Mouse (Mus musculus): ENCODE data around the gene Srgap3. TPM values are rescaled to one million over a fixed set of nuclear protein-coding genes. Genes with fewer than 3 reads are reported as not detected.

Srgap3 gene
- polyA plus RNA-seq, 1 experiment from 2014 or later: 6.5 TPM

DNA sequence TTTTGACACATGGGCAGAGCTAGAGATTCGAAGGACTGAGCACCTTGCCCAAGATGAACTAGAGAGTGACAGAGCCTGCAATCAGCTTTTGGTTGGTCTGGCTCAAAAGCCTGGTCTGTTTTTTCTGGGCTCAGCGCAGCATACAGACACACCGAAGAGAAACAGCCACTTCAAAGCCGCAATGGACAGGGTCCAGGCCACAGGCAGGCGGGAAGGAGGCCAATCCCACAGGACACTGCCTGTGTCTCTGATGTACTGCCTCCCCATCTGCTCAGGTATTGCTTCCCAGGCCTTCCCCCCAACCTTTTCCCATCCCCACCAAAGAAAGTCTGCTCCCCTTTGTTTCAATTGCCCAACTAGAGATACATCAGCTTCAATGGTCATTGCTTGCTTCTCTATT, 148.7 kb downstream of the Srgap3 start:
- Histone ChIP-seq H3K4me3 (no peak overlapping the region), H3K4me1 (no peaks in the 10 kb centered on the region), H3K36me3 (no peaks in the 10 kb centered on the region), H3K9me3 (no peaks in the 10 kb centered on the region), H3K27me3 (no peaks in the 10 kb centered on the region), H3K27ac (no peak overlapping the region), H3K9ac (no peak overlapping the region), H3K4me2 (no peak overlapping the region)
- ATAC-seq (ENCODE audit: insufficient number of reproducible peaks, insufficient read depth, low FRiP score, low TSS enrichment, low read depth): no peak
- 82% methylated on average over 5 of the region's 5 CpGs for WGBS

DNA sequence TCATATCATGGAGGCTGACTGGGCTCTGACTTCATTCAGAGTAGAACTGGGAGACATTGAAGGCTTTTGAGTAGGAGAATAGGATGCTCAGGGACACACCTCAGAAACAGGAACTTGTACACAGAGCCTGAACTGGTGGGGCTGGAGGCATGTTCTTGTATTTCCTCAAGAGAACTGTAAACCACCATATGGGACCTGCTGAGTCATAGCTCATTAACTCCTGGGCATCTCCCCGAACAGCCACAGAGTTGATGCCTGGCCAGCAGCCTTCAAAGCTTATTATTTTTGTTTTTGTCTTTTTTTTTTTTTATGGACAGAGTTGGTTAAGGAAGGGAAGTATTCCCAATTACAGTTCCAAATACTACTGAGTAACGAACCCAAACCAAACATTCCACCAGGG, 150.5 kb downstream of the Srgap3 start:
- 90% methylated on average over 2 of the region's 2 CpGs for WGBS
- Histone ChIP-seq H3K9ac (no peak overlapping the region), H3K27me3 (no peaks in the 10 kb centered on the region), H3K27ac (no peak overlapping the region), H3K4me2 (no peak overlapping the region), H3K36me3 (no peaks in the 10 kb centered on the region), H3K4me3 (no peak overlapping the region), H3K4me1 (no peaks in the 10 kb centered on the region), H3K9me3 (no peaks in the 10 kb centered on the region)
- ATAC-seq (ENCODE audit: insufficient number of reproducible peaks, insufficient read depth, low FRiP score, low TSS enrichment, low read depth): no peak

DNA sequence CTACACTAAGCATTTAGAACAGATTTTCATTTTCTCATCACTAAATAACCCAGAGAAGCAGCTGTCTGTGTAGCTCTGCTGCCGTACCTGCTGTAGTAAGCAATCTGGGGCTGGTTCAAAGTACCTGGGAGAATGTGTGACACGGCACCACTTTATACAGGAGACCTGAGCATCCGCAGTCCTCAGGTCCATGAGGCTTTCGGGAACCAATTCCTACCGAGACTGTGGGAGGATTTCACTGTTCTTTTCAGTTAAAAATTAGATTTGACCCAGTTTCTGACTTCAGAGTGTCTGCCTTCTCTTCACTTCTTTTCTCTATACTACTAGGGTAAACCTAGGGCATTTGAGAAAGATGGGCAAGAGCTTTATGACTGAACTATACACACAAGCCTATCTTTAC, 153.2 kb downstream of the Srgap3 start:
- Histone ChIP-seq H3K4me1 (no peaks in the 10 kb centered on the region), H3K4me2 (no peak overlapping the region), H3K4me3 (no peak overlapping the region), H3K27me3 (no peaks in the 10 kb centered on the region), H3K27ac (no peak overlapping the region), H3K9ac (no peak overlapping the region), H3K36me3 (no peaks in the 10 kb centered on the region), H3K9me3 (no peaks in the 10 kb centered on the region)
- ATAC-seq (ENCODE audit: insufficient number of reproducible peaks, insufficient read depth, low FRiP score, low TSS enrichment, low read depth): no peak
- WGBS: 93% methylated on average over 5 of the region's 5 CpGs

DNA sequence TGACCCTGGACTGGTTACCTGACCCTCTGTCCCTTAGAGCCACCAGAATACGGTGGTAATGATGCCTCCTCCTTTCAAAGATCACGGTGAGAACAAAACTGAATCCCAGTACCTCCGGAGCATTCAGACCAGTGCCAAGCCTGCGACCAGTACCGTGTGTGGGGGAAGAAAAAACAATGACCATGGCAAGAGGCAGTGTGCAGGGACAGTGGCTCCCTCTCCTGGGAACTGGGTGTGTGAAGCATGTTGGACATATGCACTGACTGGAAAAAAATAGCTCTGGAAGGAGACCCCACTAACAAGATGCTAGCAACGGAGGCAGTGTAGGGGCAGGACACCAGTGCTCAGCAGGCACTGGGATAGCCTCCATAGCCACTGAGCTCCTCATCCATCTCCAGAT, 157.2 kb downstream of the Srgap3 start:
- Histone ChIP-seq H3K27ac (no peak overlapping the region), H3K27me3 (no peaks in the 10 kb centered on the region), H3K36me3 (no peaks in the 10 kb centered on the region), H3K4me2 (no peak overlapping the region), H3K9me3 (no peaks in the 10 kb centered on the region), H3K4me3 (no peak overlapping the region), H3K4me1 (no peaks in the 10 kb centered on the region), H3K9ac (no peak overlapping the region)
- ATAC-seq (ENCODE audit: insufficient number of reproducible peaks, insufficient read depth, low FRiP score, low TSS enrichment, low read depth): no peak
- WGBS: 72% methylated on average over 6 of the region's 6 CpGs

DNA sequence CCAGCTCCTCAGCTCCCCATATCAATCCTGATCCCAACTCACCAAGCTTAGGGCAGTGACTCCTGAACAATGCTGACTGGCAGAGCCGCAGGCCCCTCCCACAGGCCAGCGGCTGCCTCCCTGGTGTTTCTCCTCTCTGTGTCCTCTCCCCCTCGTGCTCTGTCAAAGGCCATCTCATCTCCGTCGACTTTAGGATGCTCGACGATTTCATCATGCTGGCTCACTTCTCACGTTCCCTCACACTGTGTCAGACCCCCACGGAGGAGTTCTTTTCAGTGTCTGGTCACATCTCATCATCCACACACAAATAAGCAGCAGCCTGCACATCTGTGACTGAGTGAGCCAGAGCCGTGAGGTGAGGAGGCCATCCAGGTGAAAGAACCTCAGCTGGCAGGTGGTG, 158.4 kb downstream of the Srgap3 start:
- H3K27me3 ChIP-seq: no peaks in the 10 kb centered on the region
- ATAC-seq (ENCODE audit: insufficient number of reproducible peaks, insufficient read depth, low FRiP score, low TSS enrichment, low read depth): no peak

DNA sequence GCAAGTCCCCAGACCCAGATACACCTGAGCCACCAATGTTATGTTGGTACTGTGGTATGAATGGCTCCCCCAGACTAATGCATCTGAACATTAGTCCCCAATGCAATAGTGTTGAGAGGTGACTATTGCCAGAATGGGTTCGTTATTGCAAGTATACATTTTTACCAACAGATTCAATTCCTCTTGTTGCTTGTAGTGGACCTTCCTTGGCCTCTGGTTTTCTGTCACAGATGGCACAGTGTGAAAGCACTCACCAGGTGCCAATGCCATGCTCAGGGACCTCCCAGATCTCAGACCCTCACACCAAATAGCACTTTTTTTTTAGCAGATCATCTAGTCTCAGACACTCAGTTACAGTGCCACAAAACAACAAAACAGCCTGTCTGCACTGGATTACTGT, 158.9 kb downstream of the Srgap3 start:
- Histone ChIP-seq H3K9me3 (no peaks in the 10 kb centered on the region), H3K27ac (no peak overlapping the region), H3K4me3 (no peak overlapping the region), H3K4me2 (no peak overlapping the region), H3K36me3 (no peaks in the 10 kb centered on the region), H3K9ac (no peak overlapping the region), H3K4me1 (no peaks in the 10 kb centered on the region), H3K27me3 (no peaks in the 10 kb centered on the region)
- no peak for ATAC-seq (ENCODE audit: insufficient number of reproducible peaks, insufficient read depth, low FRiP score, low TSS enrichment, low read depth)
- 73% methylated on average over 1 of the region's 1 CpGs for WGBS

More for the DNA sequence above, 158.4 kb downstream of the Srgap3 start:
- Histone ChIP-seq H3K4me1 (no peaks in the 10 kb centered on the region), H3K9me3 (no peaks in the 10 kb centered on the region), H3K36me3 (no peaks in the 10 kb centered on the region), H3K27ac (no peak overlapping the region), H3K9ac (no peak overlapping the region), H3K4me3 (no peak overlapping the region), H3K4me2 (no peak overlapping the region)
- 43% methylated on average over 10 of the region's 10 CpGs for WGBS

DNA sequence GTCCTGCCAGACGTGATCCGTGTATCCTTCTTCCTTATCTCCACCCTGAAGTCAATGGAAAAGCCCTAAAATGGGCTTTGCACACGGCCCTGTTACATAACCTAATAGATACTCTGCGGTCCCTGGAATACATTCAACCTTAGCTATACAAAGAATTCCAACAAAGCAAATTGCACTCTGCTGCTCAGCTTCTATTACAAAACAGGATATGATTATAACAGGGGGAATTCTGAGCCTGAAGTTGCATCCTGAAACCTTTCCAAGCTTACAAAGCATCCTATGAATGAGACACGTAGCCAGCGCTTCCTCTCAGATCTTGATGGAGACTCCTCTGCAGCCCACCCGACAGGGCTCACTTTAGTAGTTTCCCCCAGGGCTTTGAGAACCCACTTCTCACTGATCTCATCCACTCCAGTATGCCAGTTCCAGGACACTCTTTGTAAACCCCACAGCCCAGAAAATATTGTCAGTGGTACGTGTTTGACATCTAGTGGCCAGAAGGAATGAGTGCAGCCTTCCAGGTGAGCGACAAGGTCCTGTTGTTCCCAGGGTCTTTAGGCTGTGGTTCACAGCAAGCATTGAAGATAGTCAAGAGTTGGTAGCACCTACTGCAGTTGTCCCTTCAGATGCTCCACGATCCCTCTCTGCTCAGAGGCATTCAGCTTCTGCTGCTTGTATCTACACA, 165.5 kb downstream of the Srgap3 start:
- no peaks in the 10 kb centered on the region for H3K9me3 ChIP-seq
- H3K36me3 ChIP-seq: no peaks in the 10 kb centered on the region
- no peak overlapping the region for H3K27ac ChIP-seq
- H3K4me1 ChIP-seq: no peaks in the 10 kb centered on the region
- WGBS: 75% methylated on average over 10 of the region's 10 CpGs
- H3K27me3 ChIP-seq: no peaks in the 10 kb centered on the region
- H3K9ac ChIP-seq: no peak overlapping the region
- no peak for ATAC-seq (ENCODE audit: insufficient number of reproducible peaks, insufficient read depth, low FRiP score, low TSS enrichment, low read depth)
- H3K4me3 ChIP-seq: no peak overlapping the region
- H3K4me2 ChIP-seq: no peak overlapping the region

DNA sequence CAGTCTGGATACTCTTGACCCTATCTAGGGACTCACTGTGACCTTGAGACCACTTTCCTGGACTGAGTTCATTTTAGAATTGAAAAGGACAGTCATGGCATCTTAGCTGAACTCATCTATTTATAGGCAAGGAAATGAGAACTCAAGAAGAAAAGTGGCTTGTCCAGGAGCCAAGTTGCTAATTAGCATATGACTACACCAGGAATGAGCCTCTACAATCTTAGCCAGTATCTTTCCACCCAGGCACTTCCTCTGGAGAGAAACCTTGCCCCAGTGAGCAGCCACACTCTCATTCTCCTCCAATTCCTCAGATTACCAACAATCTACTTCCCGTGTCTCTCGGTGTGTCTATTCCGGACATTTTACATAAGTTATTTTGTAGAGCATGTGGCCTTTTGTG, 168.9 kb downstream of the Srgap3 start:
- Histone ChIP-seq H3K27ac (no peak overlapping the region), H3K27me3 (no peaks in the 10 kb centered on the region), H3K4me2 (no peak overlapping the region), H3K9ac (no peak overlapping the region), H3K4me1 (no peaks in the 10 kb centered on the region), H3K9me3 (no peaks in the 10 kb centered on the region), H3K4me3 (no peak overlapping the region), H3K36me3 (peaks cover 19% of the 10 kb centered on the region)
- WGBS: 89% methylated on average over 3 of the region's 3 CpGs
- ATAC-seq (ENCODE audit: insufficient number of reproducible peaks, insufficient read depth, low FRiP score, low TSS enrichment, low read depth): no peak

DNA sequence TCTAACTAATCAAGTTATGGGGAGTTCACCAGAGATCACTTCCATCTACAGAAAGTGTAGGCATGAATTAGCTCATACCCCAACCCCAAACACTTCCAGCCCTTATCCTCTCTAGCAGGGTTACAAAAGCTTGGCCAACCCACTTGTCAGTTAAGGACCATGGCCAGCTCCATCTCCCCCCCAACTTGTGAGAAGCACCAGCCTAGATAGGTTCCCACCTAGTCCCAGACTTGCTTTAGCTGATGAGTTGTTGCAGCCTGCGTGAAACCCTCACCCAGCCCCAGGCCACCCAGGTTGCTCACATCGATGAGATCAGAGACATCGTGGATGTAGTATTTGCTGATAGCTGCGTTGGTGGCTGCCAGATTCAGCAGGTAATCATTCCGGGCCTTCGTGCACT, 170.3 kb downstream of the Srgap3 start:
- H3K36me3 ChIP-seq: peaks cover 19% of the 10 kb centered on the region
- H3K9me3 ChIP-seq: no peaks in the 10 kb centered on the region
- no peak overlapping the region for H3K27ac ChIP-seq
- no peak overlapping the region for H3K4me3 ChIP-seq
- no peak for ATAC-seq (ENCODE audit: insufficient number of reproducible peaks, insufficient read depth, low FRiP score, low TSS enrichment, low read depth)
- no peaks in the 10 kb centered on the region for H3K27me3 ChIP-seq
- no peak overlapping the region for H3K4me2 ChIP-seq
- no peak overlapping the region for H3K9ac ChIP-seq
- no peaks in the 10 kb centered on the region for H3K4me1 ChIP-seq
- WGBS: 89% methylated on average over 6 of the region's 6 CpGs

DNA sequence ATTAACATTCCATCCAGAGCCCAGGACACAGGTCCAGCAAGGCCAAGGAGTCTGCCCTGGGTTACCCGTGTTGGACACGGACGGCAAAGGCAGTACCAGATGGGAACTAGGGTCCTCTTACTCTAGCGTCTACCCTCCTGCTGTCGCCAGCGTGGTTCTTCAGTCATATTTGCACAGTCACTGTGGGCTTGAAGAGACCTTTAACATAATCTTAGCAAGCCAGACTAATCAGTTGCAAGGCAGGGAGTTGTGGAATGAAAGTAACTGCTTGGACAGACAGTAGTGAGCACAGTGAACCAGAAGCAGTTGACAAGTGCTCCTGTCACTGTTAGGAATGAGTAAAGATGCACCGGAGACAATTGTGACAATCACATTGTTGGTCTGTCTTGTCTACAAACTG, 173.3 kb downstream of the Srgap3 start:
- WGBS: 86% methylated on average over 7 of the region's 7 CpGs
- ATAC-seq (ENCODE audit: insufficient number of reproducible peaks, insufficient read depth, low FRiP score, low TSS enrichment, low read depth): no peak
- peaks cover 32% of the 10 kb centered on the region for H3K36me3 ChIP-seq
- no peaks in the 10 kb centered on the region for H3K4me1 ChIP-seq
- H3K27ac ChIP-seq: no peak overlapping the region
- H3K27me3 ChIP-seq: no peaks in the 10 kb centered on the region
- no peak overlapping the region for H3K4me2 ChIP-seq
- H3K9ac ChIP-seq: no peak overlapping the region
- no peaks in the 10 kb centered on the region for H3K9me3 ChIP-seq
- no peak overlapping the region for H3K4me3 ChIP-seq

DNA sequence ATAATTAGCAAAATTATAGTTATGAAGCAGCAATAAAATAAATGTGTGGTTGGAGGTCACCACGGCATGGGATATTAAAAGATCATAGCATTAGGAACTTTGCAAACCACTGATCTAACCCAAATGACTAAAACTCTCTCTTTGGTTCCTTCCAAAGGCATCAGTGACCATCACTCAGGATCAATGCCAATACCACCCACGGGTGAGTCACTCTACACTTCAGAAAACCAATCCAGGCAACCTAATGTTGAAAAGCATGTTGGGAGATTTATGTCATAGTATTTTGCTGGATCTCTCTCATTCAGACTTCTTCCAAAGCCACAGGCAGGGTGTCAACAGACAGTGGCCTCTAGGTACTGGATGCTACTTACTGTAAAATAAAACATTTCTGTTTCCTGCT, 176.1 kb downstream of the Srgap3 start:
- Histone ChIP-seq H3K4me3 (no peak overlapping the region), H3K4me2 (no peak overlapping the region), H3K27ac (no peak overlapping the region), H3K27me3 (no peaks in the 10 kb centered on the region), H3K9me3 (no peaks in the 10 kb centered on the region), H3K9ac (no peak overlapping the region), H3K4me1 (no peaks in the 10 kb centered on the region), H3K36me3 (peaks cover 38% of the 10 kb centered on the region)
- 92% methylated on average over 2 of the region's 2 CpGs for WGBS
- ATAC-seq (ENCODE audit: insufficient number of reproducible peaks, insufficient read depth, low FRiP score, low TSS enrichment, low read depth): no peak

DNA sequence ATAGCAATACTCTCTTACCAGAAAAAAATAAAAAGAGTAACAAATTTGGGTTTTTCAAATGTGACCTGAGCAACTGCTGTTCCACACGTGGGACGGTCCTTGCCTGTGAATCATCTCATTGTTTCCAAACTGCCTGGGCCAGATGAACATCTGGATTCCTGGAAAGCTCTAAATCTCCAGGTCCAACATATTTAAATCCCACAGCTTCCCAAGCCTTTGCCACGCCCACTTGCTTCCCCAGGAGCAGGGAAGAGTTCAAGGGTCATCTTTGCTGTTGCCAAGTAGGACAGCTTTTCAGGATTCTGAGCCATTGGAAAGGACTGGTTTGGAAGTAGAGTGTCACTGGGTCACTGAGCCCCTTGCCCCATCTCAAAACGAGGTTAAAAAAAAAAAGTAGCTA, 188.5 kb downstream of the Srgap3 start:
- Histone ChIP-seq H3K9ac (no peak overlapping the region), H3K9me3 (no peaks in the 10 kb centered on the region), H3K4me1 (peaks cover 22% of the 10 kb centered on the region), H3K36me3 (peaks cover 4% of the 10 kb centered on the region), H3K4me2 (no peak overlapping the region), H3K4me3 (no peak overlapping the region), H3K27ac (no peak overlapping the region), H3K27me3 (no peaks in the 10 kb centered on the region)
- 25% methylated on average over 4 of the region's 4 CpGs for WGBS
- ATAC-seq (ENCODE audit: insufficient number of reproducible peaks, insufficient read depth, low FRiP score, low TSS enrichment, low read depth): no peak

Measured in embryonic facial prominence, embryonic 13.5 days (tissue).